Mouse (Mus musculus) hindbrain, embryonic 14.5 days (tissue): ENCODE data around the gene Aars. TPM values are rescaled to one million over a fixed set of nuclear protein-coding genes. Genes with fewer than 3 reads are reported as not detected.
A peak's percentile ranks its signal among the peaks of the same experiment; 100 is the strongest.

Source experiments
- ATAC-seq: fragments of 200-750 bp; cut with Nextera tagmentation; 2 replicates; pipeline ENCODE4 v1.8.0; 2017; ENCODE audit warnings: moderate number of reproducible peaks, mild to moderate bottlenecking, moderate TSS enrichment, moderate library complexity; ENCODE audit not compliant: low FRiP score
- DNase-seq: peaks from one replicate; pipeline ENCODE4 v3.0.0-alpha.2; 2015; ENCODE audit warnings: low spot score
- H3K27ac ChIP-seq: fragments of 300-500 bp; sonication (generic); 2 replicates; pipeline ENCODE4 v1.5.1; 2014; ENCODE audit warnings: mild to moderate bottlenecking, moderate library complexity
- H3K27me3 ChIP-seq: fragments of 300-500 bp; sonication (generic); 2 replicates; pipeline ENCODE4 v1.6.1; 2014; ENCODE audit warnings: mild to moderate bottlenecking, low read length, mixed read lengths; ENCODE audit not compliant: control insufficient read depth, insufficient read depth
- H3K36me3 ChIP-seq: fragments of 300-500 bp; sonication (generic); replicated peaks from 2 replicates; pipeline ENCODE4 v1.6.1; 2014; ENCODE audit not compliant: control insufficient read depth, insufficient read depth
- H3K4me1 ChIP-seq: fragments of 300-500 bp; sonication (generic); replicated peaks from 2 replicates; pipeline ENCODE4 v1.6.1; 2014; ENCODE audit warnings: antibody characterized with exemption, low read length, mixed read lengths; ENCODE audit not compliant: control insufficient read depth, insufficient read depth
- H3K4me2 ChIP-seq: fragments of 300-500 bp; sonication (generic); replicated peaks from 2 replicates; pipeline ENCODE4 v1.6.1; 2014; ENCODE audit warnings: mild to moderate bottlenecking, moderate library complexity
- H3K4me3 ChIP-seq: fragments of 300-500 bp; sonication (generic); replicated peaks from 2 replicates; pipeline ENCODE4 v1.5.1; 2014; ENCODE audit warnings: mild to moderate bottlenecking, low read length
- H3K9ac ChIP-seq: fragments of 300-500 bp; sonication (generic); 2 replicates; pipeline ENCODE4 v1.6.1; 2014
- H3K9me3 ChIP-seq: fragments of 300-500 bp; sonication (generic); 2 replicates; pipeline ENCODE4 v1.6.1; 2016; ENCODE audit warnings: low read length; ENCODE audit not compliant: control insufficient read depth
- whole genome bisulfite sequencing: fragments of 180-500 bp; shearing (Covaris S2); extraction: QIAGEN DNeasy Blood & Tissue Kit; methylation state at CpG from one replicate; pipeline ENCODE4 v1.1.7; 2014; 5-methylcytosine and 5-hydroxymethylcytosine counted together
- polyA plus RNA-seq: library from polyadenylated mRNA; unstranded; fragments of >200 nt; fragmentation: Nextera tagmentation; extraction: Ambion mirVana; gene quantifications from 2 replicates; pipeline ENCODE4 v1.2.1, GENCODE M21; 2014

Gene Aars
- polyA plus RNA-seq, 1 experiment from 2014 or later = 79.2 TPM

- DNase-seq (no peak), ATAC-seq (no peak)
- H3K27me3 ChIP-seq = no peaks in the 10 kb centered on the region; the same call in none of the 2 replicates
- no peak overlapping the region for H3K4me2 ChIP-seq
- no peaks in the 10 kb centered on the region for H3K9me3 ChIP-seq
- H3K9ac ChIP-seq = no peak overlapping the region
- H3K4me1 ChIP-seq = peaks cover 7% of the 10 kb centered on the region
- no peak overlapping the region for H3K27ac ChIP-seq
- no peak overlapping the region for H3K4me3 ChIP-seq
- WGBS = 55% methylated on average over 4 of the region's 4 CpGs
- no peaks in the 10 kb centered on the region for H3K36me3 ChIP-seq
Measured at GRCm38 (mm10) chr8:111029589-111029988, 3.4 kb upstream of the Aars start.

GRCm38 (mm10) chr8:111030045-111030444 is 2.9 kb upstream of the Aars start:
- H3K4me2 ChIP-seq = no peak overlapping the region
- H3K9ac ChIP-seq = no peak overlapping the region
- H3K27ac ChIP-seq = no peak overlapping the region
- H3K9me3 ChIP-seq = no peaks in the 10 kb centered on the region
- no peak overlapping the region for H3K4me3 ChIP-seq
- no peak for ATAC-seq
- H3K27me3 ChIP-seq = no peaks in the 10 kb centered on the region; the same call in none of the 2 replicates
- H3K36me3 ChIP-seq = no peaks in the 10 kb centered on the region
- WGBS = 81% methylated on average over 6 of the region's 6 CpGs
- DNase-seq = no peak
- peaks cover 11% of the 10 kb centered on the region for H3K4me1 ChIP-seq

GRCm38 (mm10) chr8:111031572-111031971 is 1.4 kb upstream of the Aars start, which contains the start of gene Ddx19b:
Gene Ddx19b, minus strand, starts transcription at chr8:111031751.
- Histone ChIP-seq H3K36me3 (peaks cover 4% of the 10 kb centered on the region; the same call in 1 of the 2 replicates), H3K4me1 (peaks cover 18% of the 10 kb centered on the region), H3K4me2 (no peak within 1 kb of the TSS), H3K4me3 (no peak within 1 kb of the TSS), H3K9ac (no peak within 1 kb of the TSS), H3K27me3 (no peaks in the 10 kb centered on the region; the same call in none of the 2 replicates), H3K27ac (no peak within 1 kb of the TSS), H3K9me3 (no peaks in the 10 kb centered on the region)
- ATAC-seq (no peak), DNase-seq (no peak)
- 97% methylated on average over 19 of the region's 19 CpGs for WGBS

GRCm38 (mm10) chr8:111033482-111034215 is 705 bp downstream of the Aars start:
- Histone ChIP-seq H3K4me3 (peak overlapping the region; percentile 67), H3K27ac (peak overlapping the region; percentile 87), H3K4me1 (peaks cover 15% of the 10 kb centered on the region), H3K9me3 (no peaks in the 10 kb centered on the region), H3K9ac (peak overlapping the region; percentile 77), H3K4me2 (peak overlapping the region; percentile 77), H3K27me3 (no peaks in the 10 kb centered on the region; the same call in none of the 2 replicates), H3K36me3 (peaks cover 25% of the 10 kb centered on the region)
- DNase-seq (peak; percentile 99), ATAC-seq (peak; percentile 98)
- 5% methylated on average over 37 of the region's 37 CpGs for WGBS

- WGBS = 22% methylated on average over 12 of the region's 12 CpGs
- no peaks in the 10 kb centered on the region; the same call in none of the 2 replicates for H3K27me3 ChIP-seq
- H3K9me3 ChIP-seq = no peaks in the 10 kb centered on the region
- H3K9ac ChIP-seq = peak overlapping the region; percentile 77
- DNase-seq (peak; percentile 52), ATAC-seq (0 out of 2 replicates have a peak, but pooled peaks have one; percentile 14)
- peak overlapping the region; percentile 67 for H3K4me3 ChIP-seq
- H3K27ac ChIP-seq = peak overlapping the region; percentile 87
- H3K4me1 ChIP-seq = peaks cover 15% of the 10 kb centered on the region
- H3K36me3 ChIP-seq = peaks cover 32% of the 10 kb centered on the region
- peak overlapping the region; percentile 77 for H3K4me2 ChIP-seq
Measured at GRCm38 (mm10) chr8:111034276-111034675, 1.3 kb downstream of the Aars start.

- DNase-seq (no peak), ATAC-seq (no peak)
- H3K4me1 ChIP-seq = peaks cover 15% of the 10 kb centered on the region
- H3K4me2 ChIP-seq = no peak overlapping the region
- no peak overlapping the region for H3K9ac ChIP-seq
- no peaks in the 10 kb centered on the region; the same call in 1 of the 2 replicates for H3K27me3 ChIP-seq
- WGBS = 96% methylated on average over 15 of the region's 15 CpGs
- no peaks in the 10 kb centered on the region for H3K9me3 ChIP-seq
- no peak overlapping the region for H3K27ac ChIP-seq
- no peak overlapping the region for H3K4me3 ChIP-seq
- peaks cover 54% of the 10 kb centered on the region for H3K36me3 ChIP-seq
Measured at GRCm38 (mm10) chr8:111036591-111036990, 3.6 kb downstream of the Aars start.

- no peak overlapping the region for H3K4me3 ChIP-seq
- no peak overlapping the region for H3K27ac ChIP-seq
- no peak overlapping the region for H3K9ac ChIP-seq
- H3K4me2 ChIP-seq = no peak overlapping the region
- WGBS = 95% methylated on average over 19 of the region's 19 CpGs
- H3K4me1 ChIP-seq = no peaks in the 10 kb centered on the region
- H3K27me3 ChIP-seq = no peaks in the 10 kb centered on the region
- H3K36me3 ChIP-seq = peaks cover 99% of the 10 kb centered on the region
- ATAC-seq (no peak), DNase-seq (no peak)
- H3K9me3 ChIP-seq = no peaks in the 10 kb centered on the region
Measured at GRCm38 (mm10) chr8:111042546-111042945, 9.6 kb downstream of the Aars start.

GRCm38 (mm10) chr8:111044003-111044734 is 11.2 kb downstream of the Aars start:
- 47% methylated on average over 2 of the region's 2 CpGs for WGBS
- ATAC-seq = no peak

GRCm38 (mm10) chr8:111048694-111049093 is 15.8 kb downstream of the Aars start:
- no peaks in the 10 kb centered on the region for H3K27me3 ChIP-seq
- no peak overlapping the region for H3K9ac ChIP-seq
- ATAC-seq (no peak), DNase-seq (no peak)
- WGBS = 95% methylated on average over 2 of the region's 2 CpGs
- no peaks in the 10 kb centered on the region for H3K4me1 ChIP-seq
- H3K9me3 ChIP-seq = no peaks in the 10 kb centered on the region
- H3K4me3 ChIP-seq = no peak overlapping the region
- H3K4me2 ChIP-seq = no peak overlapping the region
- H3K27ac ChIP-seq = no peak overlapping the region
- peaks cover 100% of the 10 kb centered on the region for H3K36me3 ChIP-seq

More at GRCm38 (mm10) chr8:111044003-111044734, 11.2 kb downstream of the Aars start:
- Histone ChIP-seq H3K36me3 (peaks cover 99% of the 10 kb centered on the region), H3K27me3 (no peaks in the 10 kb centered on the region), H3K4me3 (no peak overlapping the region), H3K4me1 (no peaks in the 10 kb centered on the region), H3K4me2 (no peak overlapping the region), H3K27ac (no peak overlapping the region), H3K9ac (no peak overlapping the region), H3K9me3 (no peaks in the 10 kb centered on the region)
- DNase-seq = no peak
